Mouse (Mus musculus) megakaryocyte, embryonic 14.5 days (primary cell): ENCODE data around the gene Ncbp2.

Source experiments
- FLI1 ChIP-seq: IDR thresholded peaks from 2 replicates; pipeline ENCODE4 v1.6.1; 2012; ENCODE audit warnings: low read length, inconsistent platforms, mixed read lengths
- GATA1 ChIP-seq: IDR thresholded peaks from 3 replicates; pipeline ENCODE4 v1.6.1; 2012; ENCODE audit warnings: mixed read lengths, low read length, inconsistent platforms, borderline replicate concordance

DNA sequence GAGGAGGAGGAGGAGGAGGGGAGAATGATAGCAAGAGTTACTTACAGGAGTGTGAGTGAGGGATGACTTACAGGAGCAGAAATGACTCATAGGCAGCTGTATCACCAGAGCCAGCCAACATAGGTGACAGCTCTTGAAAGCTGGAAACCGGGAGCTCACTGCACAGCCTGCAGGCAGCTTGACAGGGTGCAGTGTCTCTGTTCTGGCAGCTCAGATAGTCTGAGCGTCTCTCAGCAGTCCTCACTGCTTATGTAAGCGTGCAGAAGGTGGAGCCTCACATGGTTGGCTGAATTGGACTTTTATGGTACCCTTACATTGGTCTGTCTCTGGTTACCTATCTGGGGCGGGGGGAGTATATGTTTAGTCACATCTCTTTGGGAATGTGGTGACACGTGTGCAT lies 61.6 kb downstream of the Ncbp2 start:
- TF ChIP-seq GATA1: no peak
- TF ChIP-seq FLI1: no peak
